Mouse (Mus musculus): ENCODE measurements at regions not wholly inside any gene's neighbourhood (a gene's known extent, or its start where the extent isn't known, plus 50 kb on each side); places are given as distances from the start of the nearest gene placed in this dataset.

DNA sequence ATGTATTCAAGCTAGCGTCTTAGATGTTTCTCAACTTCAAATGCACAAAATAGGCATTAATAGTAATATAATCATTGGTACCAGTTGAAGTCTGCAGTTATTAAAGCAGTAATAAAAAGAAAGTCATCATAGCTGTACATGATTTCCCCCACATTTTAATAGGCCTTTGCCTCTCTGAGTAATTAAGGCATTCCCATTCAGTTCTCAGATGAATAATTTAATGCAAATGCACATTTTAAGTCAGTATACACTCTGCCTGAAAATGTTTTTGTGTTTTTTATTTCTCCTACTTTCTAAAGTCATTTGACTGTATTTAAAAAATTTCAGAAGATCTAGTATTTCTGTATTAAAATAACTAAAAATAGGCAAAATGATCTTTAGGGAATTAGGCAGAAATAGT is 344.6 kb downstream of the Edem1 start:
- TF ChIP-seq CTCF (IDR thresholded peaks at IDR 0.05; ENCODE audit: extremely low read depth, insufficient read depth, low read length) (no peak), POLR2A (IDR thresholded peaks at IDR 0.05; ENCODE audit: extremely low read depth, insufficient read depth, low read length) (no peak)
